Mouse (Mus musculus): ENCODE measurements around the gene H2al1g. TPM values are rescaled to one million over a fixed set of nuclear protein-coding genes. Genes with fewer than 3 reads are reported as not detected.
"Not testable (repeated sequence)": the region's sequence is repeated elsewhere in the genome, so short reads cannot be mapped to it uniquely, and the experiment has no call there.

The H2al1g gene
- polyA plus RNA-seq, 1 experiment from 2014 or later: not detected

DNA sequence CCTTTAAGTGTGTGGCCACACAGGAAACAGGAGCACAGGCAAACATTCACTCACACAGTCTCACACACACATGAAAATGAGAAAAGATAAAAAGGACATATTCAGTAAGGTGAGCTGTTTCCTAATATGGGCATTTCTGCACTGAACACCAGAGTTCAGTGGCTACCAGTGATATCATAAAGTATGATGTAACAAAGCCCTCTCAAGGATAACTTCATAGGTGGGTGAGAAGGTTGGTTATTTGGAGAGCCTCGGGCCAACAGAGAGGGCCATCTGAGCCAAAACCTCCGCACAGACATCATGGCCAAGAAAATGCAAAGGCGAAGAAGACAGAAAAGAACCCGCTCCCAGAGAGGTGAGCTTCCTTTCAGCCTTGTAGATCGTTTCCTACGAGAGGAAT, 3.1 kb downstream of the H2al1g start, which contains the start of gene H2al1h:
Gene H2al1h, plus strand, starts transcription at position 301 of the 400 bp plus-strand sequence.
- H3K27me3 ChIP-seq (replicated peaks); H3K4me3 ChIP-seq; H3K27ac ChIP-seq; H3K9me3 ChIP-seq; H3K4me1 ChIP-seq; ATAC-seq (replicated peaks); H3K9ac ChIP-seq; H3K4me2 ChIP-seq; H3K36me3 ChIP-seq (replicated peaks): not testable (repeated sequence)
- no CpG with 5 or more reads among the region's 6 CpGs for WGBS

- not testable (repeated sequence) for ATAC-seq (replicated peaks); H3K27me3 ChIP-seq (replicated peaks); H3K27ac ChIP-seq
Measured at GRCm38 (mm10) chrX:11324359-11324758, 6.3 kb downstream of the H2al1g start, which contains the start of gene H2al1i. TSS of gene H2al1i (plus strand) at chrX:11324659.

DNA sequence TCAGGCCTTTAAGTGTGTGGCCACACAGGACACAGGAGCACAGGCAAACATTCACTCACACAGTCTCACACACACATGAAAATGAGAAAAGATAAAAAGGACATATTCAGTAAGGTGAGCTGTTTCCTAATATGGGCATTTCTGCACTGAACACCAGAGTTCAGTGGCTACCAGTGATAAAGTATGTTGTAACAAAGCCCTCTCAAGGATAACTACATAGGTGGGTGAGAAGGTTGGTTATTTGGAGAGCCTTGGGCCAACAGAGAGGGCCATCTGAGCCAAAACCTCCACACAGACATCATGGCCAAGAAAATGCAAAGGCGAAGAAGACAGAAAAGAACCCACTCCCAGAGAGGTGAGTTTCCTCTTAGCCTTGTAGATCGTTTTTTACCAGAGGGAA, 9.5 kb downstream of the H2al1g start, which contains the start of gene H2al1j:
Gene H2al1j, plus strand, starts transcription at position 301 of the 400 bp plus-strand sequence.
- H3K4me1 ChIP-seq; ATAC-seq (replicated peaks): not testable (repeated sequence)

More at GRCm38 (mm10) chrX:11324359-11324758, 6.3 kb downstream of the H2al1g start, which contains the start of gene H2al1i:
- H3K36me3 ChIP-seq (replicated peaks); H3K9ac ChIP-seq; H3K4me1 ChIP-seq; H3K9me3 ChIP-seq; H3K4me2 ChIP-seq; H3K4me3 ChIP-seq: not testable (repeated sequence)
- 100% methylated on average over 2 of the region's 5 CpGs for WGBS

DNA sequence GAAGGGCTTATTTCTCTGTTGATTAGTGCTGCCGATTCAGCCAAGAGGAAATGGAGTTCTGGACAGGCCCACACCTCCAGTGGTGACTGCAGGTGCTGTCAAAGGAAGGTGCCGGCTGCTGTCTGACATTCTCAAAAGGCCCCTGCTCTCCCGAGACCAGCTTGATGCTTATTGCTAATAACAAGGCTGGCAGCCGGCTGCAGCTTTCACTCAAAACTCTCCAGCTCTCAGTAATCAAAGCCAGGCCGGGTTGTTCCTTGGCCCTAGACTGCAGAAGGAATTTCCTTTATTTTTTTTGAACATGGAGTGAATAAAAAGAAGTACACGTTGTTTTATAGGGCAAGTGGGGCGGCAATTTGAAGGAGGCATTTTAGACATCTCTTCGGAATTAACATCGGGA, 27.7 kb downstream of the H2al1g start:
- WGBS: 60% methylated on average over 9 of the region's 9 CpGs
- Histone ChIP-seq H3K4me1 (no peaks in the 10 kb centered on the region), H3K4me3 (no peak overlapping the region), H3K27me3 (replicated peaks) (no peaks in the 10 kb centered on the region), H3K36me3 (replicated peaks) (no peaks in the 10 kb centered on the region), H3K9me3 (no peaks in the 10 kb centered on the region), H3K4me2 (no peak overlapping the region), H3K27ac (no peak overlapping the region), H3K9ac (no peak overlapping the region)
- no peak for ATAC-seq (replicated peaks)

More for the DNA sequence above, 9.5 kb downstream of the H2al1g start, which contains the start of gene H2al1j:
- not testable (repeated sequence) for H3K9me3 ChIP-seq; H3K4me2 ChIP-seq; H3K27me3 ChIP-seq (replicated peaks); H3K27ac ChIP-seq; H3K4me3 ChIP-seq; H3K36me3 ChIP-seq (replicated peaks); H3K9ac ChIP-seq
- 81% methylated on average over 2 of the region's 2 CpGs for WGBS

- H3K27ac ChIP-seq: no peak overlapping the region
- 88% methylated on average over 3 of the region's 3 CpGs for WGBS
Measured at GRCm38 (mm10) chrX:11346756-11347155, 28.7 kb downstream of the H2al1g start.

DNA sequence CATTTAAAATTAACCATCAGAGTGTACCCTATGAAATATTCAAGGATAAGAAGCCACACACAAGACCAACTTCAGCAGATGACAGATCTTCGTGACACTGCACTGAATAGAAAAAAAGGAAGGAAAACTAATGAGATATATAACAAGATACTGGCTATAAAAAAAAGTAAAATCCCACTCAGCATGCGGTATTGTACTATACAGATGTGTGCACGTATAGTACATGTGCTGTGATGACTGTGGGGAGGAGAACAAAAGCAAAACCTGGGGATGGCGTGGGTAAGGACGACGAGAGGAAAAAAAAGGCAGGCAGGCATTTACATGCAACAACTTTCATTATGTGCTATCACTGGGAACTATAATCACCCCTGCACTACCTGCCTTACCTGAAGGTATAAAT, 42.8 kb downstream of the H2al1g start:
- Histone ChIP-seq H3K9me3 (no peaks in the 10 kb centered on the region), H3K4me3 (no peak overlapping the region), H3K4me2 (no peak overlapping the region), H3K9ac (no peak overlapping the region), H3K27ac (no peak overlapping the region), H3K27me3 (replicated peaks) (0 out of 2 replicates have a peak, but pooled peaks cover 3% of the 10 kb centered on the region), H3K4me1 (no peaks in the 10 kb centered on the region; the same call in 1 of the 2 replicates), H3K36me3 (replicated peaks) (no peaks in the 10 kb centered on the region)
- ATAC-seq (replicated peaks): no peak
- WGBS: 69% methylated on average over 6 of the region's 6 CpGs

More at GRCm38 (mm10) chrX:11346756-11347155, 28.7 kb downstream of the H2al1g start:
- H3K4me3 ChIP-seq: no peak overlapping the region
- no peak overlapping the region for H3K4me2 ChIP-seq
- H3K9ac ChIP-seq: no peak overlapping the region
- ATAC-seq (replicated peaks): no peak
- H3K36me3 ChIP-seq (replicated peaks): no peaks in the 10 kb centered on the region
- no peaks in the 10 kb centered on the region for H3K9me3 ChIP-seq
- H3K27me3 ChIP-seq (replicated peaks): no peaks in the 10 kb centered on the region
- no peaks in the 10 kb centered on the region for H3K4me1 ChIP-seq

GRCm38 (mm10) chrX:11361261-11361660, 43.2 kb downstream of the H2al1g start:
- Histone ChIP-seq H3K4me3 (no peak overlapping the region), H3K9me3 (no peaks in the 10 kb centered on the region), H3K4me2 (no peak overlapping the region), H3K4me1 (no peaks in the 10 kb centered on the region; the same call in 1 of the 2 replicates), H3K27ac (no peak overlapping the region), H3K27me3 (replicated peaks) (0 out of 2 replicates have a peak, but pooled peaks cover 3% of the 10 kb centered on the region), H3K9ac (no peak overlapping the region), H3K36me3 (replicated peaks) (no peaks in the 10 kb centered on the region)
- WGBS: 90% methylated on average over 2 of the region's 2 CpGs
- ATAC-seq (replicated peaks): no peak

DNA sequence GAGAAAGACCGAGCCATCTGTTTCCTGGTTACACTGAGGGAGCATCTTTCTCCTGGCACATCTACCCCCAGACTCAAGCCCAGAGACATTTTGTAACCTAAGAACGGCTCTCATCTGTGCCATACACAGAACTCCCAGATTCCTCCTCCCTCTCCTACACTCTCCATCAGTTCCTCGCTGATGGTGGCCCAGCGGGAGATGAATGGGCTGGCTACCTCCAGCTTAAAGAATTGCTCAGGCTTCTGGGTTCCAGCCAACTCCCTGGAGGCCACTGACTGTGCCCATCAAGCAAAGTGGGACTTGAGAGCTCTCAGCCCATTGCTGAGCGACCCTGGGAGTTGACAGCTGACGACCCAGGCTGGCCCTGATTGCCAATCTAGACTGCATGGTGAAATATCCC, 45.8 kb downstream of the H2al1g start:
- Histone ChIP-seq H3K27me3 (replicated peaks) (0 out of 2 replicates have a peak, but pooled peaks cover 6% of the 10 kb centered on the region), H3K9me3 (no peaks in the 10 kb centered on the region), H3K4me1 (no peaks in the 10 kb centered on the region; the same call in 1 of the 2 replicates), H3K27ac (no peak overlapping the region), H3K9ac (no peak overlapping the region), H3K36me3 (replicated peaks) (no peaks in the 10 kb centered on the region), H3K4me2 (no peak overlapping the region), H3K4me3 (no peak overlapping the region)
- no peak for ATAC-seq (replicated peaks)
- WGBS: 53% methylated on average over 6 of the region's 6 CpGs

DNA sequence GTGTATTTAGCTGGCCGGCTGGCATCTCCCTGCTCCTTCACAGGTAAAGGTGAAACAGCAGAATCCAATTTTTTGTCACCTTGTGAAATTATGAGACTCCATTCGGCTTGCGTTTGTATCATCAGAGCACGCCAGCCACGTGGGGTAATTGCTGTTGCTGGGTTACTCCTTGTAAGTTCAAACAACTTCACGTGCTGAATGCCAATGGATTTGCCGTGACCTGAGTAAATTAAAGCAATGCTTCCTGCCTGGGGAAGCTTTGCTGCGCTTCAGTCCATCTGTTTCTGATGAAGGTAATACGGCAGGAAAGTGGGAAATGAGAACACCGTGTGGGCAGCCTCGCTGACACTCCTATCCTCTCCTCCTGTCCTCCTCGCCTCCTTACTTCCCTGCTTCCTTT, 47.1 kb downstream of the H2al1g start:
- WGBS: 44% methylated on average over 12 of the region's 12 CpGs
- Histone ChIP-seq H3K27me3 (replicated peaks) (0 out of 2 replicates have a peak, but pooled peaks cover 3% of the 10 kb centered on the region), H3K9ac (no peak overlapping the region), H3K9me3 (no peaks in the 10 kb centered on the region), H3K36me3 (replicated peaks) (no peaks in the 10 kb centered on the region), H3K4me3 (no peak overlapping the region), H3K4me2 (no peak overlapping the region), H3K4me1 (no peaks in the 10 kb centered on the region; the same call in 1 of the 2 replicates), H3K27ac (no peak overlapping the region)
- peak; percentile 52; the same call in 1 of the 2 replicates for ATAC-seq (replicated peaks)

Other genes with a start within 250 kb of the H2al1g start
- gene H2al1a, start 19.0 kb upstream of the H2al1g start, polyA plus RNA-seq (2015; fragmentation: Nextera tagmentation; extraction: Ambion mirVana): not detected in 2 replicates
- not detected in 2 replicates for gene H2al1b, start 15.8 kb upstream of the H2al1g start, polyA plus RNA-seq (2015; fragmentation: Nextera tagmentation; extraction: Ambion mirVana)
- not detected in 2 replicates for gene H2al1c, start 12.6 kb upstream of the H2al1g start, polyA plus RNA-seq (2015; fragmentation: Nextera tagmentation; extraction: Ambion mirVana)
- not detected in 2 replicates for gene H2al1d, start 9.4 kb upstream of the H2al1g start, polyA plus RNA-seq (2015; fragmentation: Nextera tagmentation; extraction: Ambion mirVana)
- not detected in 2 replicates for gene H2al1e, start 6.3 kb upstream of the H2al1g start, polyA plus RNA-seq (2015; fragmentation: Nextera tagmentation; extraction: Ambion mirVana)
- gene H2al1f, start 3.1 kb upstream of the H2al1g start, polyA plus RNA-seq (2015; fragmentation: Nextera tagmentation; extraction: Ambion mirVana): not detected in 2 replicates
- gene H2al1h, start 3.2 kb downstream of the H2al1g start, polyA plus RNA-seq (2015; fragmentation: Nextera tagmentation; extraction: Ambion mirVana): not detected in 2 replicates
- not detected in 2 replicates for gene H2al1i, start 6.4 kb downstream of the H2al1g start, polyA plus RNA-seq (2015; fragmentation: Nextera tagmentation; extraction: Ambion mirVana)
- gene H2al1j, start 9.6 kb downstream of the H2al1g start, polyA plus RNA-seq (2015; fragmentation: Nextera tagmentation; extraction: Ambion mirVana): not detected in 2 replicates

Data from midbrain, embryonic 15.5 days (tissue).